Mouse (Mus musculus): ENCODE results near the gene Gtf2ird2. TPM values are rescaled to one million over a fixed set of nuclear protein-coding genes. Genes with fewer than 3 reads are reported as not detected.
A peak's percentile ranks its signal among the peaks of the same experiment; 100 is the strongest.

The Gtf2ird2 gene
- polyA plus RNA-seq, 1 experiment from 2014 or later: 2.9 TPM

- no peaks in the 10 kb centered on the region for H3K4me1 ChIP-seq (replicated peaks; ENCODE audit: control insufficient read depth, insufficient read depth, low read length)
- no peaks in the 10 kb centered on the region for H3K9me3 ChIP-seq (ENCODE audit: control insufficient read depth)
- H3K27me3 ChIP-seq (replicated peaks; ENCODE audit: control insufficient read depth, insufficient read depth, low read length): no peaks in the 10 kb centered on the region
- no peak for ATAC-seq
- H3K4me3 ChIP-seq (ENCODE audit: low read depth, low read length): no peak overlapping the region
- H3K4me2 ChIP-seq (replicated peaks; ENCODE audit: low read depth): no peak overlapping the region
- no peak overlapping the region for H3K27ac ChIP-seq (ENCODE audit: low read depth, low read length)
- 72% methylated on average over 5 of the region's 5 CpGs for WGBS
- H3K9ac ChIP-seq (ENCODE audit: low read depth, low read length): no peak overlapping the region
- TF ChIP-seq CTCF (IDR thresholded peaks at IDR 0.05; ENCODE audit: low read depth): no peak
- H3K36me3 ChIP-seq (ENCODE audit: control insufficient read depth, insufficient read depth): peaks cover 90% of the 10 kb centered on the region
These were observed 85.9 kb downstream of the Gtf2ird2 start for GRCm38 (mm10) chr5:134269751-134270150.

- ATAC-seq: no peak
- 85% methylated on average over 4 of the region's 4 CpGs for WGBS
- no peak overlapping the region for H3K9ac ChIP-seq (ENCODE audit: low read depth, low read length)
- H3K27me3 ChIP-seq (replicated peaks; ENCODE audit: control insufficient read depth, insufficient read depth, low read length): no peaks in the 10 kb centered on the region
- H3K36me3 ChIP-seq (ENCODE audit: control insufficient read depth, insufficient read depth): peaks cover 89% of the 10 kb centered on the region
- H3K27ac ChIP-seq (ENCODE audit: low read depth, low read length): peak overlapping the region; percentile 5; the same call in 1 of the 2 replicates
- H3K4me2 ChIP-seq (replicated peaks; ENCODE audit: low read depth): no peak overlapping the region
- no peaks in the 10 kb centered on the region for H3K4me1 ChIP-seq (replicated peaks; ENCODE audit: control insufficient read depth, insufficient read depth, low read length)
- TF ChIP-seq CTCF (IDR thresholded peaks at IDR 0.05; ENCODE audit: low read depth): no peak
- H3K9me3 ChIP-seq (ENCODE audit: control insufficient read depth): no peaks in the 10 kb centered on the region
- H3K4me3 ChIP-seq (ENCODE audit: low read depth, low read length): no peak overlapping the region
These were observed 86.7 kb downstream of the Gtf2ird2 start for GRCm38 (mm10) chr5:134270566-134270965.

GRCm38 (mm10) chr5:134271421-134271820 lies 87.6 kb downstream of the Gtf2ird2 start:
- ATAC-seq: no peak

GRCm38 (mm10) chr5:134272761-134273160 lies 88.9 kb downstream of the Gtf2ird2 start:
- no peak for TF ChIP-seq CTCF (IDR thresholded peaks at IDR 0.05; ENCODE audit: low read depth)
- Histone ChIP-seq H3K9me3 (ENCODE audit: control insufficient read depth) (no peaks in the 10 kb centered on the region), H3K4me1 (replicated peaks; ENCODE audit: control insufficient read depth, insufficient read depth, low read length) (no peaks in the 10 kb centered on the region), H3K9ac (ENCODE audit: low read depth, low read length) (no peak overlapping the region), H3K4me3 (ENCODE audit: low read depth, low read length) (no peak overlapping the region), H3K36me3 (ENCODE audit: control insufficient read depth, insufficient read depth) (peaks cover 88% of the 10 kb centered on the region), H3K27ac (ENCODE audit: low read depth, low read length) (0 out of 2 replicates have a peak overlapping the region, but pooled peaks have one; percentile 21), H3K4me2 (replicated peaks; ENCODE audit: low read depth) (no peak overlapping the region), H3K27me3 (replicated peaks; ENCODE audit: control insufficient read depth, insufficient read depth, low read length) (no peaks in the 10 kb centered on the region)
- WGBS: 84% methylated on average over 11 of the region's 11 CpGs
- no peak for ATAC-seq

More at GRCm38 (mm10) chr5:134271421-134271820, 87.6 kb downstream of the Gtf2ird2 start:
- Histone ChIP-seq H3K4me1 (replicated peaks; ENCODE audit: control insufficient read depth, insufficient read depth, low read length) (no peaks in the 10 kb centered on the region), H3K4me3 (ENCODE audit: low read depth, low read length) (no peak overlapping the region), H3K27me3 (replicated peaks; ENCODE audit: control insufficient read depth, insufficient read depth, low read length) (no peaks in the 10 kb centered on the region), H3K9me3 (ENCODE audit: control insufficient read depth) (no peaks in the 10 kb centered on the region), H3K36me3 (ENCODE audit: control insufficient read depth, insufficient read depth) (peaks cover 87% of the 10 kb centered on the region), H3K27ac (ENCODE audit: low read depth, low read length) (no peak overlapping the region), H3K9ac (ENCODE audit: low read depth, low read length) (no peak overlapping the region), H3K4me2 (replicated peaks; ENCODE audit: low read depth) (no peak overlapping the region)
- 87% methylated on average over 11 of the region's 11 CpGs for WGBS
- TF ChIP-seq CTCF (IDR thresholded peaks at IDR 0.05; ENCODE audit: low read depth): no peak

- 84% methylated on average over 8 of the region's 8 CpGs for WGBS
- no peak for ATAC-seq
These were observed 89.9 kb downstream of the Gtf2ird2 start for GRCm38 (mm10) chr5:134273761-134274160.

More at GRCm38 (mm10) chr5:134273761-134274160, 89.9 kb downstream of the Gtf2ird2 start:
- Histone ChIP-seq H3K27me3 (replicated peaks; ENCODE audit: control insufficient read depth, insufficient read depth, low read length) (no peaks in the 10 kb centered on the region), H3K9ac (ENCODE audit: low read depth, low read length) (no peak overlapping the region), H3K4me3 (ENCODE audit: low read depth, low read length) (no peak overlapping the region), H3K9me3 (ENCODE audit: control insufficient read depth) (no peaks in the 10 kb centered on the region), H3K27ac (ENCODE audit: low read depth, low read length) (peak overlapping the region; percentile 35; the same call in 1 of the 2 replicates), H3K4me1 (replicated peaks; ENCODE audit: control insufficient read depth, insufficient read depth, low read length) (no peaks in the 10 kb centered on the region), H3K4me2 (replicated peaks; ENCODE audit: low read depth) (no peak overlapping the region), H3K36me3 (ENCODE audit: control insufficient read depth, insufficient read depth) (peaks cover 88% of the 10 kb centered on the region)
- no peak for TF ChIP-seq CTCF (IDR thresholded peaks at IDR 0.05; ENCODE audit: low read depth)

Other genes with a start within 250 kb of the Gtf2ird2 start
- gene Castor2, start 84.3 kb upstream of the Gtf2ird2 start, polyA plus RNA-seq (2015; fragmentation: Nextera tagmentation; extraction: Ambion mirVana): 24.1 and 31.3 TPM in 2 replicates
- gene Rcc1l, start 7.2 kb upstream of the Gtf2ird2 start, polyA plus RNA-seq (2015; fragmentation: Nextera tagmentation; extraction: Ambion mirVana): 14.7 and 16.1 TPM in 2 replicates
- gene Ncf1, start 45.6 kb downstream of the Gtf2ird2 start, polyA plus RNA-seq (2015; fragmentation: Nextera tagmentation; extraction: Ambion mirVana): 2.1 TPM in 2 replicates
- gene Gtf2i, start 130.7 kb downstream of the Gtf2ird2 start, polyA plus RNA-seq (2015; fragmentation: Nextera tagmentation; extraction: Ambion mirVana): 53.4 and 62.6 TPM in 2 replicates

Measured in intestine, postnatal 0 days (tissue).